Mouse (Mus musculus) sigmoid colon, adult 10 weeks (tissue): Measurements from ENCODE around the gene Sstr3. TPM values are rescaled to one million over a fixed set of nuclear protein-coding genes. Genes with fewer than 3 reads are reported as not detected.

Source experiments
- polyA plus RNA-seq: library from polyadenylated mRNA; stranded (reverse); fragments of 350-450 nt; fragmentation: Illumina TruSeq; extraction: RNeasy Lipid Tissue Mini Kit (QIAGEN cat#74804); gene quantifications from one replicate; pipeline ENCODE4 v1.2.3, GENCODE M21; 2014; ENCODE audit warnings: low read depth, low replicate concordance

Gene Sstr3
- polyA plus RNA-seq, result 0.16 TPM

DNA sequence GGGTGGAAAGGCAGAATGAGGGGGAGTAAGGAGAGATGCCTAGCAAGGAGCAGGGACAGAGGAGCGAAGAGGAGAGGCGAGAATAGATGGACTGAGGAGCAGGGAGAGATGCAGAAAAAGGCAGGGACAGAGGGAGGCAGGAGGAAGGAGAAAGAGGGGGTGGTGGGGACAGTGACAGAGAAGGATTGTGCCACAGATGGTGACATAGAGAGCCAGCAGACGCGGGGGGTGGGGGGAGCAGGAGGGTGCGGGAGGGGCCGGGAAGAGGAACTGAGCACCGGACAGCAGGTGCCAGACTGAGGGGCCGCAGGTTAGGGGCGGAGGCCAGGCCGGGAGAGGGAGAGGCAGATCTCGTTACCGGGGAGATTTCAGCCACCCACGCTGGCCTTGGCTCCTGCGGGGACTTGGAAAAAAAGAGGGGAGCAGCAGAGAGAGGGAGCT is at the start of gene Sstr3:
TSS of gene Sstr3 (minus strand) at position 125 of the 441 bp plus-strand sequence.

GRCm38 (mm10) chr15:78572658-78573397 is 28.3 kb upstream of the Sstr3 start, which contains the start of gene Rac2:
Gene Rac2, minus strand, starts transcription at chr15:78572783.

DNA sequence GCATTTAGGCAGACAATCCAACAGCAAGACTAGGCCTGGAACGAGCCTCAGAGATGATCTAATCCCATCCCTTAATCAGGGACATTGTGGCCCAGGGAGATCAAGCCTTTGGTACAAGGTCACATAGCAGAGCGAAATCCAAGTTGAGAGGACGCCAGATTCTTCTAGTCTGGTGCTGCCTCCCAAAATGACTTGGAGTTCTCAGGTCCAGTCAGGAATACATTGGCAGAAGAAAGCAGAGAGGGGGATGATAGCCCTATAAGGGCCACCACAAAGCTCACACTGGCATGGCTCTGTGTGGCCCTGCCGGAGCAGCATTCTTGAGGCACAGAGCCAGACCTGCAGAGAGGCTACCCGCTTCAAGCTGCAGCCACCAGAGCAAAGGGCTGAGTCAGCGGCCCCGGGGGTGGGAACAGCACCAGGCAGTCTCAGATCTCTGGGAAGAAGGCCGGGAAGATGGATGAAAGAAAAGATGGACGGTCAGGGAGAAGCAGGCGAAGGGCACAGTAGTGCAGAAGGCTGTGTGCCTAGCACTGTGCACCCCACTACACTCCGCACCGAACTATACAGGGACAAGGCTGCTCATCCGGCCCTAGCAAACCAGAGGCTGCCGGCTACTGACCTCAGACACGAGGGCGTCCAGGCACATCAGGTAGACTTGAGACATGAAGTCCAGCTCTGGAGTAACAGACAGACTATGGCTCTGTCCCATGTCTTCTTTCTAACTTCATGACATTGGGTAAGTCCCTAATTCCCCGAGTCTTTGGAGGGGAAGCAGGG is 13.6 kb downstream of the Sstr3 start, which contains the start of gene C1qtnf6:
TSS of gene C1qtnf6 (minus strand) at position 746 of the 780 bp plus-strand sequence.

GRCm38 (mm10) chr15:78494968-78495406 is 49.5 kb downstream of the Sstr3 start, which contains the start of gene Il2rb:
Gene Il2rb, minus strand, starts transcription at chr15:78495271.

Other genes starting within 250 kb of the Sstr3 start
- gene Csf2rb2, start 239.0 kb downstream of the Sstr3 start, polyA plus RNA-seq, result 1.7 TPM
- 2.7 TPM for gene Csf2rb, start 218.9 kb downstream of the Sstr3 start, polyA plus RNA-seq
- gene Tex33, start 148.8 kb downstream of the Sstr3 start, polyA plus RNA-seq, result not detected
- gene Tst, start 138.8 kb downstream of the Sstr3 start, polyA plus RNA-seq, result 8.8 TPM
- gene Mpst, start 138.3 kb downstream of the Sstr3 start, polyA plus RNA-seq, result 4.1 TPM
- 5.5 TPM for gene Kctd17, start 116.1 kb downstream of the Sstr3 start, polyA plus RNA-seq
- gene Tmprss6, start 76.1 kb downstream of the Sstr3 start, polyA plus RNA-seq, result not detected
- 0.44 TPM for gene Il2rb, start 49.4 kb downstream of the Sstr3 start, polyA plus RNA-seq
- 15.3 TPM for gene C1qtnf6, start 13.3 kb downstream of the Sstr3 start, polyA plus RNA-seq
- 1.6 TPM for gene Rac2, start 28.1 kb upstream of the Sstr3 start, polyA plus RNA-seq
- gene Cyth4, start 52.4 kb upstream of the Sstr3 start, polyA plus RNA-seq, result 2.1 TPM
- gene Elfn2, start 174.1 kb upstream of the Sstr3 start, polyA plus RNA-seq, result 0.13 TPM
- gene Mfng, start 228.8 kb upstream of the Sstr3 start, polyA plus RNA-seq, result not detected